Mouse (Mus musculus): ENCODE results near the gene Rbm8a. TPM values are rescaled to one million over a fixed set of nuclear protein-coding genes. Genes with fewer than 3 reads are reported as not detected.
"Not testable (repeated sequence)": the region's sequence is repeated elsewhere in the genome, so short reads cannot be mapped to it uniquely, and the experiment has no call there.

Gene Rbm8a
- total RNA-seq, 2 experiments from 2014 or later, result 56.5 to 66.6 TPM

DNA sequence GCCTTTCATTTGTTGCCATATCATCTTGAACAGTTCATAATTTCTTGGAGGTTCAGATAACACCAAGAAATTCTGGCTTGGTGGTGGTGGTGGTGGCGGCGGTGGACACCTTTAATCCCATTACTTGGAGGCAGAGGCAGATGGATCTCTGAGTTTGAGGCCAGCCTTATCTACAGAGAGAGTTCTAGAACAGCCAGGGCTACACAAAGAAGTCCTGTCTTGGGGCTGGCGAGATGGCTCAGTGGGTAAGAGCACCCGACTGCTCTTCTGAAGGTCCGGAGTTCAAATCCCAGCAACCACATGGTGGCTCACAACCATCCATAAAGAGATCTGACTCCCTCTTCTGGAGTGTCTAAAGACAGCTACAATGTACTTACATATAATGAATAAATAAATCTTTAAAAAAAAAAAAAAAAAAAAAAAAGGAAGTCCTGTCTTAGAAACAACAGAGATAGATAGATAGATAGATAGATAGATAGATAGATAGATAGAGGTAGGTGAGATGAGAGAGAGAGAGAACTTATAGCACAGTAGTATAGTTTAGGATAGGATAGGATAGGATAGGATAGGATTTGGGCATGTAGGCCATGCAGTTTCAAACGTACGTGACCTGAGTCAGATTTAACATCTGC, 36.1 kb downstream of the Rbm8a start:
- DNase-seq; intact Hi-C loops (cut with DNase I): not testable (repeated sequence)

DNA sequence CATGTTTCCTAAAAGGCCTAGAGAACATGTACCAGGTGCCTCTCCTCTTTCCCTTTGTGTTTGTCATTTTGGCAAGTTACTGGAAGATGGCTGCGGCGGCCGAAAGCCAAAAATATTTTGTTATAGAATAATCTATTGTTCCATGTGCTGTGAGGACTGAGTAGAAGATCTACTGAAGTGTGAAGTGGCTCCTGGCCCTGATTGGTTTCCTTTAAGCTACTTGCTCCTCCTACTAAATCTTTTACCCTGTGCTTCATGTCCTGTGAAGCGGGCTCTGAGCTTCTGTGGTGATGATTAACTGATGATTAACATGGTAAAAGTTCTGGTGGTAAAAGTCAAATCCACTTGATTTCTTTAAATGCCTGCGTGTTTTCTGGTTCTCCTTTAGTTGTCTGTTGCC, 37.2 kb downstream of the Rbm8a start:
- intact Hi-C loops (cut with DNase I), result no loop called here
- no peak for DNase-seq

DNA sequence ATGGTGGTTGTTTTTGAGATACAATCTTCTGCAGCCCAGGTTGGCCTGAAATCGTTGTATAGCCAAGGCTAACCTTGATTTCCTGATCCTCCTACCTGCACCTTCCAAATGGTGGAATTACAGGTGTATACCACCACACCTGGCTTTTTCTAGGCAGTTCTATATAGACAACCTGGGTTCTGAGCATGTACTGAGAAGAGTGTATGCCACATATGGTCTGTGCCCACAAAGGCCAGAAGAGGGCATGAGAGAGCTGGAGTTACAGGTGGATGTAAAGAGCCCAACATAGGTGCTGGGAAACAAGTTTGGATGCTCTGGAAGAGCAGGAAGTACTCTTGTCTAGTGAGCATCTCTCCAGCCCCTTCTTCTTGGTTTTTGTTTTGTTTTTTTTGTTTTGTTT, 37.6 kb downstream of the Rbm8a start:
- no peak for DNase-seq
- intact Hi-C loops (cut with DNase I), result no loop called here

DNA sequence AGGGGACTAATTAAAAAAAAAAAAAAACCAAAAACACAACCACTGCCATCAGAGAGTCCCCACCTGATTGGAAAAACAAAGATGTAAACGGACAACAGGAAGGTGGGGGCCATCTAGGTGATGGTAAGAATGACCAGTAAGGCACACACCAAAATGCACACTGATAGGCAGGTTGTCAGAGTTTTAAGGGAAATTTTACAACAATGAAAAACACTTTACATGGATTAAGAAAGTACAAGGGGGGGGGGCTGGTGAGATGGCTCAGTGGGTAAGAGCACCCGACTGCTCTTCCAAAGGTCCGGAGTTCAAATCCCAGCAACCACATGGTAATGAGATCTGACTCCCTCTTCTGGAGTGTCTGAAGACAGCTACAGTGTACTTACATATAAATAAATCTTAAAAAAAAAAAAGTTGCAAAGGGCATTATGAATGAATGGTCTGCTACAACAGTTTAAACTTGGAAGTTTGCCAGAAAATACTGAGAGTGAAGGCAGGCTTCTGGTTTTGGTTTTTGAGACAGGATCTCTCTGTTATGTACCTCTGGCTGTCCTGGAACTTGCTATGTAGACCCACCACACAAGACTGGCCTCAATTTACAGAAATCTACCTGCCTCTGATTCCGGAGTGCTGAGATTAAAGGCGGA, 38.8 kb downstream of the Rbm8a start:
- intact Hi-C loops (cut with DNase I), result no loop called here
- no peak for DNase-seq

DNA sequence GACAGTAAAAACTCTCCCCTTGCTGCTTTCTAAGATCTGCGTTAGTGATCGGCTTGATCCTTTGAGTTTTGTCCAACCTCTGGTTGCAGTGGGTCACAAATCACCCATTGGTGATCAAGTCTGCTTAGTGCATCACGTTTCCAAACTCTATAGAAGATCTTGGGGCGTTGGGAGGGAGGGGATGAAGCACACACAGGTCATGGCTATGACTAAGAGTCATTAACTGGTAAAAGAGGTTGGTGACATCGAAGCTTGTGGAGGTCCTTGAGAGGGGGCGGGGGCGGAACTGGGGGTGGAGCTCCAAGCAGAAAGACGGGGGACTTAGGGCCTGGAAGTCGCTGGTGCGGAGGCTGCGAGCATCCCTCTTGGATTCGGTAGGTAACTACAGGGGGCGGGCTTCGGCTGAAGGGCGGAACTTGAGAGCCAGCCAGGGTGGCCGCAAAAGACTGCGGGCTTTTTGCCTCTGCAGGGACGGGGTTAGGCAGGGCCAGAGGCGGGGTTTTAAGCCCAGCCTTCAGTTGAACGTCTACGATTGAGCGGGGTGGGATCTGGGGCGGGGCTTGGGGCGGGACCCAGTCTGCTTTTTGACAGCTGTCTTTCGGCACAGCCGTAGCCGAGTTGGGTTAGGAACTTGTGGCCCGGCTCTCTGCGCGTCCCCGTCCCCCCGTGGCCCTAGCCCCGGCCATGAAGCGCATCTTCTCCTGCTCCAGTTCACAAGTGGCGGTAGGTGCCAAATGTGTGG, 40.2 kb downstream of the Rbm8a start, which contains the start of gene Ankrd35:
Gene Ankrd35 (plus strand): TSS at position 405 of the 742 bp plus-strand sequence.
- DNase-seq, result peak; percentile 77
- intact Hi-C loops (cut with DNase I), result no loop called here

DNA sequence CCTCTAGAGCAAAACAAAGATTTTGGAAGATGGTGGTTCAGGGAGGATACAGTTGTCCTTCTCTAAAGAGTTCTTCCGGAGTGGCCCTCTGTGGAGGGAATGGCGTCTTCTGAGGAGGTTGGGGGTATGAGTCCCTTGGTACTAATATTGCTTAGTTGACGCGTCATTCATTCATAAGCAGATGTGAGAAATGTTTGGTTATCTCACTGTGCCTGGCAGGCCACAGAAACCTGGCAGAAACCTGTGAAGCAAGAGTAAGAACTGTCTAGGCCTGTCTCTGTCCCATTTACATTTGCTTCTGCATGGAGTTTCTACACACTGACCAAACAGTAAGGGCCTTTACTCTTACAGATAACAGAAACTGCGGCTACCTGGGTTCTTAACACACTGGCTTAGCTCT, 41.8 kb downstream of the Rbm8a start:
- no peak for DNase-seq
- intact Hi-C loops (cut with DNase I), result no loop called here

DNA sequence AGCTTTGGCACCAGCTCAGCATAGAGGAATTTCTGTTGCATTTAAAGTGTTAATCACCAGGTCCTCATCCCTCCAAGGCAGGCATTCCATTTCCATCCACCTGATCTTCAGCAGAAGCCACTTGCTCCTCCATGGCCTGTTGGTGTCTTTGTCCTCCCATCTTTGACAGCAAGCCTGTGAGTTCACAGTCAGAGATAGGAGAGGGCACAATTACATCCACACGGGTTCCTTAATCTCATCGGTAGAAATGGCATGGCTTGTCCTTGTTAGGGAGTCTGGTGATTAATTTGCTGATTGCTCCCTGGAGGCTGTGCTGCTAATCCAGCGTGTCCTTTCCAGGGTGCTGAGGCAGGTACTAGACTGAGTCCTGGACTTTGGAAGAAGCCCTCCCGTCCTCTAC, 43.8 kb downstream of the Rbm8a start:
- DNase-seq, result no peak
- intact Hi-C loops (cut with DNase I), result no loop called here

DNA sequence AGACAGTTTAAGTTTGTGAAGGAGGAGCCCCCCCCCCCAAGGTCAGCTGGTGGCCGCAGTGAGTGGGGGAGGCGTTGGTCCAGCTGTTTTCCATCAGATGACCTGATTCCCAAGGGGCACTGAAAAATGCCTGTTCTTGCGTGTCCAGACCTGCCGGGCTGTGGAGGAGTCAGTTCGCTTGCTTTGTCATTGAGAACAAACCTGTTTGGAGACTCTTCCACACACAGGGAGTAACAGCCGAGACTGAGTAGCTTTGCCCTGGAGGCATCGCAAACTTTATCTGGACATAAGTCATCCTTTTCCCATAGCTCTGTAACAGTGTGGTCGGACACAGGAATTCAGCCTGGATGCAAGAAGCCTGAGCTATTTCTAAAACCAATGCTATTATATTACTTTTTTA, 44.7 kb downstream of the Rbm8a start:
- intact Hi-C loops (cut with DNase I), result no loop called here
- no peak for DNase-seq

DNA sequence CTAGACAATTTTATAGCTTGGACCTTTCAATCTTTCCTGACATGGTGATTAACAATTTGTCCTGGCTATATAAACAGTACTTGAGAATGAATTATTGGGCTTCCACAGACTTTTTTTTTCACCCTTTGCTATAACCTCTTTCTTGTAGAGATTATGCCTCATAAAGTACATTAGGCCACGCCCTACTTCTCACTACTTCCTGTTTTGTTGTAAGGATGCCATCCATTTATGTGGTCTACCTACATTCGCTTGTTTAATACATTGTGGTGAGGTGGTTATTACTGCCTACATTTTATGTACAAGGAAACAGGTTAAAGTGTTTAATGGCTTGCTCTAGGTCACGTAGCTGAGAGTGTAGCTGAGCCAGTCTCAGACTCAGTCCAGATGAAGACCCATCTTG, 45.4 kb downstream of the Rbm8a start:
- intact Hi-C loops (cut with DNase I), result no loop called here
- no peak for DNase-seq

DNA sequence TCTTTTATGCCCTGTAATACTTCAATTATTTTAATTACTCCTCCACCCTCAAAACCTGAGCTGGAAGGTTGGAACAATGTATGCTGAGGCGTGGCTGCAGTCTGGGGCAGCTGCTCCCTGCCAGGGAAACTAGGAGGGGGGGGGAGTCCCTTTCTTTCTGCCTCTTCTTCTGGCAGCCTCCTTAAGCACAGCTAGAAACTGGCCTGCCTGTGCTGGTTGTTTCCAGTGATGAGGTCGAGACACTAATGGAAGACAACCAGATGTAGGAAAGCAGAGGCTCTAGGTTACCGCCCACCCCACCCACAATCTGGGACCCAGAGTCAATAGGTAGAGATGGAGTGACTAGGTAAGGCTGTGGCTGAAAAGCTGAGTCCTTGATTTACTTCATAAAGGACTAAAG, 46.0 kb downstream of the Rbm8a start:
- DNase-seq, result no peak
- intact Hi-C loops (cut with DNase I), result no loop called here

DNA sequence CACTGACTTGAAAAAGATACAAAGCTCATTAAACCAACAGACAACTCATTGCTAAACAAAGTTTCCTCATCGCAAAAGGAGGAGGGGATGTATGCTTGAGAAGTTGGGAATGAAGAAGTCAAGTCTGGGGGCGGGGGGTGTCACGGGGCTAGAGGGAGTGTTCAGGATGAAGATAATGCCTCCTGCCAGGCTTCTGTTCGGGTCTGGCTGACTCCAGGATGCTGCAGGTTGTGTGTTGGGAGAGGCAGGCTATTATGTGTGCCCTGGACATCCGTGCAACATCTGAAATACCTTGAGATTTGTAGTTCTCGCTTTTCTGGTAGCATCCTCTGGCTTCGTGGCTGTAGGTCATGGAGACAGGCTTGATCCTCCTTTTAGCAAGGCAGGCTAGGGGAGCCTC, 48.7 kb downstream of the Rbm8a start:
- intact Hi-C loops (cut with DNase I), result no loop called here
- DNase-seq, result no peak

DNA sequence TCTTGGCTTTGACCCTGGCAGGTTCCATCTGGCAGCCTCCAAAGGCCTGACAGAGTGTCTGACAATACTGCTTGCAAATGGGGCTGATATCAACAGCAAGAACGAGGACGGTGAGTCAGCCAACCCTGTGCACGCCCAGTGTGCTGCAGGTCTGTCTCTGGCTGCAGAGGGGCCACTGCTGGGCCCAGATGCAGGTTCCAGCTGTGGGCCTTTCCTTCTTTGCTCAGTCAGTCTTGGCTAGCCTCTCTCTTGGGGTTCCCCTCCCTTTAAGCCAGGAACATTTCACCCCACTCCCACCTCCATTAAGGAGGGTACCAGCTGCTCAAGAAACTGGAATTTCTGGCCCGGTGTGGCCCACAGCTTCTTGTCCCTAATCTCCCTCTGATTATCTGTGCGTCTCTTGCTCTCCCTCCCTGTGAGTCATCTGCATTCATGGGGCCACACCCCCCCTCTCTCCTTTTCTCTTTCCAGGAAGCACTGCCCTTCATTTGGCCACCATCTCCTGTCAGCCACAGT, 49.5 kb downstream of the Rbm8a start:
- no peak for DNase-seq
- intact Hi-C loops (cut with DNase I), result no loop called here

DNA sequence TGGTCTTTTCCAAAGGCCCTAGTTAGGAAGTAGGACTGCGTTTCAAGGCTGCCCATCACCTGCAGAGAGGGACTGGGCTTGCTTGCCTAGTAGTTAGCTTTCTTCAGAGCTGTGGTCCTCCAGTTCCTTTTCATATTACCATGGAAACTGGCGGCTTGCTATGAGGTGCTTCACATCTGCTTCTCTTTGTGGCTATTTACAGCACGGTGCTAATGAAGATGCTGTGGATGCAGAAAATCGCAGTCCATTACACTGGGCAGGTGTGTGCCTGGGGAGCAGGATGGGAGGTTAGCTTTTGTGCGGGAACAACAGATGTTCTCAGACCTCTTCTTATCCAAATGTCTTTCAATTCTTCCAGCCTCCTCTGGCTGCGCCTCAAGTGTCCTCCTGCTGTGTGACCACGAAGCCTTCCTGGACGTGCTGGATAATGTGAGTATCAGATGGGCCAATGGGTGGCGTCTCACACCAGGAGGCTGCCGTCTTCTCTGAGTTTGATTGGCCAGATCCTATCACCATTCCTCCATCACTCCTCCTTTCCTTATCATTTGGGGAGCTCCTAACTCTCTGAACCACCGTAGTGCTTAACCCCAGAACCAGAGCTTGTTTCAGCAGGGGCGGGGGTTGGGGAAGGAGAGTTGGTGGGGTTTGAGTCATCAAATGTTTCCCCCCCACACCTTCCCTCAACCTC, 50.7 kb downstream of the Rbm8a start:
- intact Hi-C loops (cut with DNase I), result no loop called here
- DNase-seq, result no peak

Other genes starting within 250 kb of the Rbm8a start
- not detected for gene BC107364, start 177.6 kb upstream of the Rbm8a start, total RNA-seq (2021)
- 1 to 10 TPM; 1.1 TPM for gene Hfe2, start 104.8 kb upstream of the Rbm8a start, total RNA-seq (2021)
- gene Txnip, start 72.0 kb upstream of the Rbm8a start, total RNA-seq (2021), result 10 to 100 TPM; 65.2 to 69.2 TPM
- gene Gm16253, start 52.9 kb upstream of the Rbm8a start, total RNA-seq (2021), result not detected
- 10 to 100 TPM; 28.0 to 28.1 TPM for gene Polr3gl, start 35.8 kb upstream of the Rbm8a start, total RNA-seq (2021)
- 10 to 100 TPM; 32.3 to 33.0 TPM for gene Ankrd34a, start 33.3 kb upstream of the Rbm8a start, total RNA-seq (2021)
- 10 to 100 TPM; 55.2 to 64.1 TPM for gene Lix1l, start 28.8 kb upstream of the Rbm8a start, total RNA-seq (2021)
- gene Pex11b, start 5.4 kb downstream of the Rbm8a start, total RNA-seq (2021), result 10 to 100 TPM; 43.4 to 44.0 TPM
- under 1 TPM; 0.40 to 0.52 TPM for gene Gm42957, start 5.5 kb downstream of the Rbm8a start, total RNA-seq (2021)
- gene Itga10, start 15.7 kb downstream of the Rbm8a start, total RNA-seq (2021), result 1 to 10 TPM; 1.4 to 1.5 TPM
- gene Ankrd35, start 40.2 kb downstream of the Rbm8a start, total RNA-seq (2021), result 1 to 10 TPM; 6.0 to 7.0 TPM
- 10 to 100 TPM; 31.9 to 36.0 TPM for gene Pias3, start 66.5 kb downstream of the Rbm8a start, total RNA-seq (2021)
- 1 to 10 TPM; 5.3 to 5.4 TPM for gene Nudt17, start 78.6 kb downstream of the Rbm8a start, total RNA-seq (2021)
- 10 to 100 TPM; 27.0 to 28.0 TPM for gene Polr3c, start 97.7 kb downstream of the Rbm8a start, total RNA-seq (2021)
- 10 to 100 TPM; 44.3 to 50.0 TPM for gene Rnf115, start 97.7 kb downstream of the Rbm8a start, total RNA-seq (2021)
- gene Pdzk1, start 199.4 kb downstream of the Rbm8a start, total RNA-seq (2021), result not detected
- not detected for gene Cd160, start 199.4 kb downstream of the Rbm8a start, total RNA-seq (2021)